Mouse (Mus musculus): ENCODE results near the gene Gpr4. TPM values are rescaled to one million over a fixed set of nuclear protein-coding genes. Genes with fewer than 3 reads are reported as not detected.
A peak's percentile ranks its signal among the peaks of the same experiment; 100 is the strongest.

Gpr4 gene
- polyA plus RNA-seq, 1 experiment from 2014 or later, result 0.51 TPM

DNA sequence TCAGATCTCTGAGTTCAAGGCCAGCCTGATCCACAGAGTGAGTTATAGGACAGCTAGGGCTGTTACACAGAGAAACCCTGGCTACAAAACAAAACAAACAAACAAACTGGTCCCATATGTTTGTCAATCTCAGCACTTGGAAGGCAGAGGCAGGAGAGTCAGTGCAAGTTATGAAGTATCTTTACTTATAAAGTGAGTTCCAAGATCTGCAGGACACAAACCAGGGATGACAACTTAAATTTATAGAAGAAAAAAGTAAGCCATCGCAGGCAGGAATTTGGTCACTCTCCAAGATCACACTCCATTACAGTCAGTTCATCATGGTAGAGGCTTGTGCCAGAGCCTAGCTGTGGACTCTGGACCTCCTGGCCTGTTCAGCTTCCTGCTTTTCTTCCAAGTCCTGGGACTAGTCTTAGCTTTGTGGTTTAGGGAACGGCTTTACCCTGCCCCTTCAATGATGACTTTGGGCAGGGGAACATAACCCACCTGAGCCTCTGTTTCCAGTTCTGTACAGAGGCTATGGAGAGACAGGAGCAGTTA is 17.8 kb downstream of the Gpr4 start:
- H3K4me3 ChIP-seq, result peak overlapping the region; percentile 76
- 82% methylated on average over 2 of the region's 2 CpGs for WGBS (ENCODE audit: insufficient replicate concordance)
- H3K9me3 ChIP-seq (replicated peaks), result no peaks in the 10 kb centered on the region
- ATAC-seq, result no peak
- H3K4me2 ChIP-seq, result peak overlapping the region; percentile 70
- H3K27ac ChIP-seq, result peak overlapping the region; percentile 92
- H3K27me3 ChIP-seq (replicated peaks), result no peaks in the 10 kb centered on the region
- H3K4me1 ChIP-seq, result peaks cover 62% of the 10 kb centered on the region
- H3K36me3 ChIP-seq, result peaks cover 54% of the 10 kb centered on the region
- peak overlapping the region; percentile 78 for H3K9ac ChIP-seq

DNA sequence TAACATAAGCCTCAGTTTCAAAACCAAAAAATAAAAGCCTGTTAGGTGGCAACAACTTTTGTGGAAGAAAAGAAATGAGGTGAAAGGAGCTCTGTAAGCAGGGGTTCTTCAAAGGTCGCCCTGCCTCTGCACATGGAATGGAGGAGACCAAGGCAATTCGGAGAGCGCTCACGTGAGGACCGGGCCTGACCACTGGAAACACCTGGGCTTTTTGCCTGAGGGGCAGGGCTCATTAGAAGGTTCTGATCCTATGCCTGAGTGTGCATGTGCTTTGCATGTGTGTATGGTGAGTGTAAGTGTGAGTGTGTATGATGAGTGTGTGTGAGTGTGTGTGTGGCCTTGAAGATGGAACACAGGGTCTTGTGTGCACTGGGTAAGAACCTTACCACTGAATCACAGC is 18.6 kb downstream of the Gpr4 start:
- Histone ChIP-seq H3K4me1 (peaks cover 62% of the 10 kb centered on the region), H3K4me3 (no peak overlapping the region), H3K4me2 (no peak overlapping the region), H3K9ac (no peak overlapping the region), H3K9me3 (replicated peaks) (no peaks in the 10 kb centered on the region), H3K36me3 (peaks cover 46% of the 10 kb centered on the region), H3K27ac (0 out of 2 replicates have a peak overlapping the region, but pooled peaks have one; percentile 37), H3K27me3 (replicated peaks) (no peaks in the 10 kb centered on the region)
- ATAC-seq, result no peak
- WGBS (ENCODE audit: insufficient replicate concordance), result 88% methylated on average over 5 of the region's 5 CpGs

- no peaks in the 10 kb centered on the region for H3K27me3 ChIP-seq (replicated peaks)
- H3K27ac ChIP-seq, result peak overlapping the region; percentile 21; the same call in 1 of the 2 replicates
- 81% methylated on average over 3 of the region's 3 CpGs for WGBS (ENCODE audit: insufficient replicate concordance)
- peaks cover 62% of the 10 kb centered on the region for H3K4me1 ChIP-seq
- no peak overlapping the region for H3K9ac ChIP-seq
- no peaks in the 10 kb centered on the region for H3K9me3 ChIP-seq (replicated peaks)
- ATAC-seq, result no peak
- H3K4me3 ChIP-seq, result no peak overlapping the region
- H3K4me2 ChIP-seq, result no peak overlapping the region
- peaks cover 44% of the 10 kb centered on the region for H3K36me3 ChIP-seq
These were observed 19.5 kb downstream of the Gpr4 start for GRCm38 (mm10) chr7:19231849-19232248.

DNA sequence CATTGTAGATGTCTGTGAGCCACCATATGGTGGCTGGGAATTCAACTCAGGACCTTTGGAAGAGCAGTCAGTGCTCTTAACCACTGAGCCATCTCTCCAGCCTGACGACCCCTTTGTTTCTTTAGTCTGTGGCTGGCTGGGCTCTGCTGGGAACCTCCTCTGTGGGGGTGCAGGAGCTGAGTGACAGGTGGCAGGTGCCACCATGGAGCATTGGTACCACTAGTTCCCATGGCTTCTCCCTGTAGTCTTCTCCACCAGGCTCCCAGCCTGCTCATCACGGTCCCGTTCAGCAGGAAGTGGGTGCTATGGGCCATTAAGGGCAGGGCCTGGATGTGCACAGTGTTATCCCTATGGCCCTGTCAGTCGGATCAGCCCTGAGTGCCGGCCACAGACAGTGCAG is 22.3 kb downstream of the Gpr4 start:
- Histone ChIP-seq H3K4me1 (peaks cover 83% of the 10 kb centered on the region), H3K9ac (no peak overlapping the region; the same call in 1 of the 2 replicates), H3K27ac (peak overlapping the region; percentile 23; the same call in 1 of the 2 replicates), H3K27me3 (replicated peaks) (no peaks in the 10 kb centered on the region), H3K36me3 (peaks cover 44% of the 10 kb centered on the region), H3K4me3 (no peak overlapping the region), H3K9me3 (replicated peaks) (no peaks in the 10 kb centered on the region), H3K4me2 (no peak overlapping the region)
- 67% methylated on average over 5 of the region's 5 CpGs for WGBS (ENCODE audit: insufficient replicate concordance)
- ATAC-seq, result no peak

GRCm38 (mm10) chr7:19235092-19235671 is 22.8 kb downstream of the Gpr4 start:
- no peak overlapping the region; the same call in 1 of the 2 replicates for H3K9ac ChIP-seq
- H3K27me3 ChIP-seq (replicated peaks), result no peaks in the 10 kb centered on the region
- 66% methylated on average over 2 of the region's 2 CpGs for WGBS (ENCODE audit: insufficient replicate concordance)
- H3K4me2 ChIP-seq, result no peak overlapping the region
- H3K9me3 ChIP-seq (replicated peaks), result no peaks in the 10 kb centered on the region
- H3K36me3 ChIP-seq, result peaks cover 42% of the 10 kb centered on the region
- no peak for ATAC-seq
- peaks cover 83% of the 10 kb centered on the region for H3K4me1 ChIP-seq
- H3K27ac ChIP-seq, result peak overlapping the region; percentile 54; the same call in 1 of the 2 replicates
- no peak overlapping the region for H3K4me3 ChIP-seq

DNA sequence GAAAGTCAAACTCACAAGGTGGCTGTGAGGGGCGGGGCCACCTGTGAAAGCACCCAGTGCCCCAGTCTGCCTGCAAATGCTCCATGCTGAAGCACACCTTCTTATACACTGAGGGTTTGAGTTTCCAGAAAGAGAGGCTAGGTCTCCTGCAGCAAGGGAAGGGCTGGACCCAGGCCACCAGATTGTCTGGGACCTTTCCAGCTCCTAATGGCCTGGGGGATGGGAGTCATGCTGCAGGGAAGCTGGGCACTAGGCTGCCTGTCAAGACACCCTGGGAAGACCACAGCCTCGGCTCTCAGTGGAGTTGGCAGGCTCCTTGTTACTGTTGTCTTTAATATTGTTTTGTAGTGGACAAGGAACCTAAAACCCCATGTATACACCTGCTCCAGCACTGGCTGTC is 24.1 kb downstream of the Gpr4 start:
- no peak overlapping the region for H3K4me2 ChIP-seq
- peaks cover 42% of the 10 kb centered on the region for H3K36me3 ChIP-seq
- H3K27ac ChIP-seq, result peak overlapping the region; percentile 54
- ATAC-seq, result no peak
- WGBS (ENCODE audit: insufficient replicate concordance), result 79% methylated on average over 2 of the region's 2 CpGs
- H3K4me1 ChIP-seq, result peaks cover 87% of the 10 kb centered on the region
- H3K27me3 ChIP-seq (replicated peaks), result no peaks in the 10 kb centered on the region
- H3K9me3 ChIP-seq (replicated peaks), result no peaks in the 10 kb centered on the region
- H3K9ac ChIP-seq, result peak overlapping the region; percentile 9; the same call in 1 of the 2 replicates
- no peak overlapping the region for H3K4me3 ChIP-seq

GRCm38 (mm10) chr7:19238344-19238743 is 26.0 kb downstream of the Gpr4 start:
- Histone ChIP-seq H3K4me2 (no peak overlapping the region), H3K36me3 (peaks cover 22% of the 10 kb centered on the region), H3K9ac (no peak overlapping the region), H3K4me3 (no peak overlapping the region), H3K27ac (peak overlapping the region; percentile 88), H3K9me3 (replicated peaks) (no peaks in the 10 kb centered on the region), H3K4me1 (peaks cover 84% of the 10 kb centered on the region), H3K27me3 (replicated peaks) (no peaks in the 10 kb centered on the region)
- ATAC-seq, result no peak
- 95% methylated on average over 4 of the region's 4 CpGs for WGBS (ENCODE audit: insufficient replicate concordance)

DNA sequence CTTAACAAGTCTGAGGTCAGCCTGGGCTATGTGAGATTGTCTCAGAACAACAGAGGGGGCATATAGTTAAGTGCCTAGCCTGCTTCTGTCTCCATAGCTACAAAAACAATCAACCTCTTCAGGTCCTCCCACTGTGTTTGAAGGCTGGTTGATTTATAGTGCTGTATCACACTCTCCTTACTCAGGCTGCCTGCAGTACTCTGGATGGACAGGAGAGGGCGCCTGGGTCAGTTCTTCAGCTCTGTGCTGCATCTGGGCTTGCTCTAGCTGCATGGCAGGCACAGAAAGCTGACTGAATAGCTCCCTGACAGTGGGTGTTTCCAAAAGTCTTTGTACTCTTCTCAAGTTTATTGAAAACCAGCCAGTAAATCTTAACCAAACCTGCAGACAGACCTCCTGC is 27.1 kb downstream of the Gpr4 start:
- H3K4me2 ChIP-seq, result peak overlapping the region; percentile 57
- peaks cover 16% of the 10 kb centered on the region for H3K36me3 ChIP-seq
- peak overlapping the region; percentile 18; the same call in 1 of the 2 replicates for H3K4me3 ChIP-seq
- ATAC-seq, result peak; percentile 88
- H3K9me3 ChIP-seq (replicated peaks), result no peaks in the 10 kb centered on the region
- peaks cover 95% of the 10 kb centered on the region for H3K4me1 ChIP-seq
- H3K27ac ChIP-seq, result peak overlapping the region; percentile 88
- H3K27me3 ChIP-seq (replicated peaks), result no peaks in the 10 kb centered on the region
- WGBS (ENCODE audit: insufficient replicate concordance), result 0% methylated on average over 1 of the region's 1 CpGs
- H3K9ac ChIP-seq, result peak overlapping the region; percentile 56

DNA sequence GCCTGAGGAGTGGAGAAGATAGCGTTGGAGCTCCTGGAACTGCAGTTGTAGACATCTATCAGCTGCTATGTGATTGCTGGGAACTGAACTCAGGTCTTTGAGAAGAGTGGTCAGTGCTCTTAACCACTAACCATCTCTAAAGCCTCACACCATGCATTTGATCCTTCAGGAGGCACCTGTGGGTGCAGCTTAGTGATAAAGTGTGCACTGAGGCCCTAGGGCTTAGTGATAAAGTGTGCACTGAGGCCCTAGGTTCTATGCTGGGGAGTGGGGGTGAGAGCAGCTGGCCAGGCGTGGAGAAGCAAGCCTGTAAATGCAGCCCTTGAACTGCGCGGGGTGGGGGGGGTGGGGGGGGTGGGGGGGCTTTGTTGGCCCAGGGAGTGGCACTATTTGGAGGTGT is 27.6 kb downstream of the Gpr4 start:
- Histone ChIP-seq H3K36me3 (peaks cover 21% of the 10 kb centered on the region), H3K4me3 (peak overlapping the region; percentile 18), H3K4me2 (peak overlapping the region; percentile 57), H3K9me3 (replicated peaks) (no peaks in the 10 kb centered on the region), H3K4me1 (peaks cover 95% of the 10 kb centered on the region), H3K9ac (peak overlapping the region; percentile 56), H3K27me3 (replicated peaks) (no peaks in the 10 kb centered on the region), H3K27ac (peak overlapping the region; percentile 88)
- WGBS (ENCODE audit: insufficient replicate concordance), result 35% methylated on average over 4 of the region's 4 CpGs
- peak; percentile 90 for ATAC-seq

DNA sequence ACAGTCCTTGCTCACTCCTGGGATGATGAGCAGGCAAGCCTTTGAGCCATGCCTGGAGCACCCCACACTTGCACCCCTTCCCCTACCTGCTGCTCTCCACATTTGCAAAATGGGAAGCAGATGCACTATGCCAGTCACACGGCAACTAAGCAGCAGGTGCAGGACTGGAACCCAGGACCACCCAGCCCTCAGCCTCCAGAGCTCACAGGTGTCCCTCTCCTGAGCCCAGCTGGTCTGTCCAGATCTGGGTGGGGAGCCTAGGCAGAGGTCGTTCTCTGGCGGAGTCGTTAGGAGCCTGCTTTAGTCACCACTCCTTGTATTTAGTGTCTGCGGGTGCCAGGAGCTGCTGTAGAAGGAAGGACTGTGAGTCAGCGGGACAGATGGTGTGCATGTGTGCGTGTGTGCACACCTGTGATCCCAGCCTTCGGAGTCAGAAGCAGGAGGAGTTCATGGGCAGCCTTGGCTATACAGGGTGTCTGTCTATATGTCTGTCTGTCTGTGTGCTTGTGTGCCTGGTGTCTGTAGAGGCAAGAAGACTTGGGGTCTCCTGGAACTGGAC is 28.6 kb downstream of the Gpr4 start:
- 78% methylated on average over 8 of the region's 8 CpGs for WGBS (ENCODE audit: insufficient replicate concordance)
- H3K36me3 ChIP-seq, result peaks cover 31% of the 10 kb centered on the region
- H3K9ac ChIP-seq, result peak overlapping the region; percentile 56
- no peak for ATAC-seq
- H3K27ac ChIP-seq, result peak overlapping the region; percentile 88
- no peaks in the 10 kb centered on the region for H3K9me3 ChIP-seq (replicated peaks)
- no peak overlapping the region for H3K4me3 ChIP-seq
- peak overlapping the region; percentile 57 for H3K4me2 ChIP-seq
- peaks cover 95% of the 10 kb centered on the region for H3K4me1 ChIP-seq
- no peaks in the 10 kb centered on the region for H3K27me3 ChIP-seq (replicated peaks)

- peak overlapping the region; percentile 88; the same call in 1 of the 2 replicates for H3K27ac ChIP-seq
- H3K27me3 ChIP-seq (replicated peaks), result no peaks in the 10 kb centered on the region
- WGBS (ENCODE audit: insufficient replicate concordance), result 89% methylated on average over 1 of the region's 1 CpGs
- H3K9me3 ChIP-seq (replicated peaks), result no peaks in the 10 kb centered on the region
- H3K4me1 ChIP-seq, result peaks cover 95% of the 10 kb centered on the region
- peaks cover 35% of the 10 kb centered on the region for H3K36me3 ChIP-seq
- H3K9ac ChIP-seq, result no peak overlapping the region
- ATAC-seq, result no peak
- no peak overlapping the region for H3K4me2 ChIP-seq
- no peak overlapping the region for H3K4me3 ChIP-seq
These were observed 29.7 kb downstream of the Gpr4 start for GRCm38 (mm10) chr7:19242005-19242404.

DNA sequence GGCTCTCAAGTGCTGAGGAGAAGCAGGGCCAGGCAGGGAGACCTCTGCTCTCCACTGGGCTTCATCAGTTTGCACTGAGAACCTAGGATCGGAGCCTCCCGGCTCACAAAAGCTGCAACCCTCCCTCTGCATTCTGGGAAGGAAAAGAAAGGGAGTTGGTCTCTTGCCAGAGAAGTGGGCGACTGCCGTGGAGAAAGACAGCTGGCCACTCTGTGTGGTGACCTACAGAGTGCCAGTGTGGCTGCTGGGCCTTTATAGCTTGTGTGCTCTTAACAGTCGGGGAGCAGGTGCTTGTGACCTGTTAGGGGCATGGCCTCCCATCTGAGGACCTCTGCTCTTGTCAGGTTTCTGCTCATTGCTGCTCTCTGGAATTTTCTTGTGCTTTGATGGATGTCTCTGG is 31.5 kb downstream of the Gpr4 start:
- peak overlapping the region; percentile 18 for H3K9ac ChIP-seq
- no peak for ATAC-seq
- no peaks in the 10 kb centered on the region for H3K27me3 ChIP-seq (replicated peaks)
- H3K4me2 ChIP-seq, result no peak overlapping the region
- WGBS (ENCODE audit: insufficient replicate concordance), result 83% methylated on average over 5 of the region's 5 CpGs
- peaks cover 84% of the 10 kb centered on the region for H3K4me1 ChIP-seq
- peaks cover 42% of the 10 kb centered on the region for H3K36me3 ChIP-seq
- H3K27ac ChIP-seq, result peak overlapping the region; percentile 53
- H3K9me3 ChIP-seq (replicated peaks), result no peaks in the 10 kb centered on the region
- H3K4me3 ChIP-seq, result no peak overlapping the region

All from liver, embryonic 12.5 days (tissue).